Mouse (Mus musculus) left cerebral cortex, postnatal 25 days (tissue): Measurements from ENCODE around the gene Ubash3b. TPM values are rescaled to one million over a fixed set of nuclear protein-coding genes. Genes with fewer than 3 reads are reported as not detected.

Experiments
- DNase-seq, 2 experiments: peaks; one replicate each; pipeline ENCODE4 v3.0.0; 2022; ENCODE audit warnings: low spot score in 2 of 2, mixed read lengths in 1 of 2
- intact Hi-C: fragments of 180-260 bp; cut with DNase I; formaldehyde crosslinking; loops from one replicate; pipeline ENCODE4 v1.15.1; 2025
- total RNA-seq, 2 experiments: library from RNA; stranded (reverse); gene quantifications; 2 replicates each; pipeline ENCODE4 v1.2.3; 2021

Ubash3b gene
- total RNA-seq, 2 experiments from 2014 or later = 23.9 to 26.1 TPM

- intact Hi-C loops = no loop called here
- no peak for DNase-seq
Measured at GRCm38 (mm10) chr9:40963586-40964417, 197.7 kb downstream of the Ubash3b start, which contains the start of gene Jhy. Gene Jhy (minus strand): TSS chr9:40964118.

GRCm38 (mm10) chr9:40961401-40961800 is 200.1 kb downstream of the Ubash3b start:
- intact Hi-C loops = no loop called here
- DNase-seq = no peak

Other genes with a start within 250 kb of the Ubash3b start
- under 1 TPM; 0.64 to 0.99 TPM for gene Jhy, start 197.6 kb downstream of the Ubash3b start, total RNA-seq
- not detected for gene Crtam, start 157.1 kb downstream of the Ubash3b start, total RNA-seq